In the genomic region with DNA sequence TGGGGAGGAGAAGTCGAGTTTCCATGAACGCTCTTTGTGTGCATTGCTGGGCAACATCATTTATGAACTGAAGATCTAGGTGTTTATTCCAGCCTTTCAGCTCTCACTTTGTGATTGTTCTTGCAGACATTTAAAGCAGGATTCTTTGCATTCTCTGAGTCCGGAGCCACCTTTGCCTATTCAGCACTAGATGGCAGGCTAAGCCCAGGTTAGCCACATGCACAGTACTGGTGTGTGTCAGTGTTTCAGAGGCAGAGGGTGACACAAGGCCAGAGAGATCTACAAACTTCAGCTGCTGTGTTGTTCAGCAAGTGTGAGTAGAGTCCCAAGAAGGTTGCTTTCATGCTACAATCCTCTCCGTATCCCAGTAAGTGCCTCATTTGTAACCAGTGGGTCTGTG, we compare ENCODE assay signal across 7 mouse cellular contexts. TPM values are rescaled to one million over a fixed set of nuclear protein-coding genes. Genes with fewer than 3 reads are reported as not detected.
DNase-seq lines count a peak whose midpoint lies in the region.

No protein-coding gene starts in this region.

- peak; percentile 45 for DNase-seq in T-cell, adult 2 months (ENCODE audit: low spot score)
- peak; percentile 60 for DNase-seq in embryo, embryonic 11 days
- DNase-seq in heart, adult 18-20 months, result peak; percentile 38 to 57
- DNase-seq in kidney, adult 11 months, result peak; percentile 44
- peak; percentile 48 for DNase-seq in left cerebral cortex, adult 11 months (ENCODE audit: low spot score)
- DNase-seq in lung, postnatal 14 days, result peak; percentile 59
- peak; percentile 33 for DNase-seq in right cerebral cortex, postnatal 25 days

RNA-seq across cellular contexts. Expression of gene Olfr1373, which starts 1.7 kb away (rescaled TPM):
- not detected for total RNA-seq in heart, adult 18-20 months (2021)

RNA-seq across cellular contexts. Expression of gene Ppp2ca, which starts 45.2 kb away (rescaled TPM):
- total RNA-seq in heart, adult 18-20 months (2021), result 10 to 100 TPM; 54.2 to 54.3 TPM

Comparison
In these comparisons a context has a peak if more than half of its experiments do, and no peak if none do; other contexts are left out.
1. Peak in every context shown above with its lines: DNase-seq.